ENCODE assay signal across 11 mouse cellular contexts in the genomic region with DNA sequence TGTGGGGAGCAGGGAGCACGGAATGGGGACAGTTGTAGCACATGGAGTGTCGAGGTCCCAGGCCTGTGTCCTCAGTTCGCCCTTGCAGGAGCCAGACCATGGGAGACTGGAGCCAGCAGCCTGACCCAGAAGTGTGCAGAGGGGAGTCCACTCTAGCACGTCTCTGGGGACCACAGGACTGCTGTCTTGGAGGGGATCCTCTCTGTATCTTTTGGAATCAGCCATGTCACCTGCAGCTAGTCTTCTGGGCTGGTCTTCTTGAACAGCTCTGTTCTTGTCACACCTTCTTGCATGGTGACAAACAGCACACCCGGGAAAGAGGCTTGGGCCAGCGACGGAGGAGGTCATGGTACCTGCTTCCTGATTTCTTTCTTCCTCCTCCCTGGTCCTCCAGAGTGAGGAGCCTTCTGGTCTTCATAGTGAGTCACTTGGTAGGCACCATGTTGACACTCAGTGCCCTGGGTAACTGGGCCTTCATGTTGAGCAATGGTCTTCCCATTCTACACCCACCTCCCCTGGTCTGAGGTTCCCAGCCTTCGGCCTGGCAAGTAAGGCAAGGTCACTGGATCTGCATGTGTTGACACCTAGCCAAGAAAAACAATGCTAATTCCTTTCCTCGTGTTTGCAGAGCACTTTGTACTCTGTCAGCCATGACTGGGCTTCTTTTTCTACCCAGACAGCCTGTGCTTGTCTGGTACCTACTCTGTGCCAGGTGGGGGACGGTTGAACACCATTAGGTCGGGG. TPM values are rescaled to one million over a fixed set of nuclear protein-coding genes. Genes with fewer than 3 reads are reported as not detected.
DNase-seq lines count a peak whose midpoint lies in the region; ATAC-seq and TF ChIP-seq lines count a peak whose summit lies in the region.
"Had no signal": no experiment of that assay in that cellular context is flagged by ENCODE, and none has a peak within 500 bp of the region (broad histone marks: within the 10 kb centered on the region; RNA-seq: fewer than 3 reads in every experiment).

No protein-coding gene starts in this region.

- no peak for ATAC-seq in liver, embryonic 12.5 days
- no peak for ATAC-seq in liver, embryonic 11.5 days (replicated peaks; ENCODE audit: low FRiP score)
- peak; percentile 46 for ATAC-seq in lung, postnatal 0 days

- no peak overlapping the region for H3K4me3 ChIP-seq in liver, embryonic 12.5 days
- H3K4me3 ChIP-seq in liver, embryonic 11.5 days (ENCODE audit: low read depth, low read length): no peak overlapping the region
- no peak overlapping the region for H3K4me3 ChIP-seq in lung, postnatal 0 days (ENCODE audit: low read depth, low read length)
- H3K4me3 ChIP-seq: neural tube, embryonic 15.5 days had no signal

- H3K9me3 ChIP-seq in liver, embryonic 12.5 days (replicated peaks): no peaks in the 10 kb centered on the region
- no peaks in the 10 kb centered on the region for H3K9me3 ChIP-seq in liver, embryonic 11.5 days (ENCODE audit: control insufficient read depth, low read length)
- no peaks in the 10 kb centered on the region for H3K9me3 ChIP-seq in lung, postnatal 0 days (ENCODE audit: low read length)
- H3K9me3 ChIP-seq: neural tube, embryonic 15.5 days had no signal

- H3K36me3 ChIP-seq in liver, embryonic 12.5 days: peaks cover 33% of the 10 kb centered on the region
- H3K36me3 ChIP-seq in liver, embryonic 11.5 days (ENCODE audit: control insufficient read depth, insufficient read depth, low read length): no peaks in the 10 kb centered on the region
- no peaks in the 10 kb centered on the region for H3K36me3 ChIP-seq in lung, postnatal 0 days (ENCODE audit: insufficient read depth, low read length)

- DNase-seq in liver, embryonic 11.5 days (ENCODE audit: low spot score): no peak
- peak; percentile 96 for DNase-seq in fat pad, adult 2 months (ENCODE audit: extremely low read depth, low read depth, low spot score)
- peak; percentile 71 for DNase-seq in lung, postnatal 0 days (ENCODE audit: low spot score)
- DNase-seq in urinary bladder, postnatal 14 days (ENCODE audit: low spot score): no peak
- DNase-seq in ovary, postnatal 14 days (ENCODE audit: low spot score): no peak
- no peak for DNase-seq in embryo, embryonic 10 days (ENCODE audit: low spot score)
- DNase-seq: left cerebral cortex, postnatal 4 days; midbrain, embryonic 14.5 days; right cerebral cortex, postnatal 4 days had no signal

- H3K27ac ChIP-seq in liver, embryonic 12.5 days: 0 out of 2 replicates have a peak overlapping the region, but pooled peaks have one; percentile 14
- H3K27ac ChIP-seq in liver, embryonic 11.5 days (ENCODE audit: low read depth, low read length): no peak overlapping the region
- peak overlapping the region; percentile 43; the same call in 1 of the 2 replicates for H3K27ac ChIP-seq in lung, postnatal 0 days (ENCODE audit: low read length)
- H3K27ac ChIP-seq: neural tube, embryonic 15.5 days had no signal

- H3K9ac ChIP-seq in liver, embryonic 12.5 days: no peak overlapping the region
- H3K9ac ChIP-seq in liver, embryonic 11.5 days (ENCODE audit: low read depth, low read length): no peak overlapping the region
- H3K9ac ChIP-seq in lung, postnatal 0 days (replicated peaks; ENCODE audit: low read depth): no peak overlapping the region
- H3K9ac ChIP-seq: neural tube, embryonic 15.5 days had no signal

- no peak overlapping the region for H3K4me2 ChIP-seq in liver, embryonic 12.5 days
- H3K4me2 ChIP-seq in liver, embryonic 11.5 days: no peak overlapping the region
- H3K4me2 ChIP-seq in lung, postnatal 0 days (replicated peaks; ENCODE audit: low read depth, low read length): no peak overlapping the region
- H3K4me2 ChIP-seq: neural tube, embryonic 15.5 days had no signal

- no peak for TF ChIP-seq EP300 in lung, postnatal 0 days (IDR thresholded peaks at IDR 0.05)

- WGBS in liver, embryonic 12.5 days (ENCODE audit: insufficient replicate concordance): 72% methylated on average over 11 of the region's 11 CpGs
- 78% methylated on average over 11 of the region's 11 CpGs for WGBS in liver, embryonic 11.5 days
- WGBS in lung, postnatal 0 days: 58% methylated on average over 11 of the region's 11 CpGs

- H3K4me1 ChIP-seq in liver, embryonic 12.5 days: peaks cover 25% of the 10 kb centered on the region
- H3K4me1 ChIP-seq in liver, embryonic 11.5 days (replicated peaks; ENCODE audit: control insufficient read depth, insufficient read depth, low read length): peaks cover 11% of the 10 kb centered on the region
- H3K4me1 ChIP-seq in lung, postnatal 0 days (ENCODE audit: insufficient read depth, low read depth, low read length): no peaks in the 10 kb centered on the region; the same call in 1 of the 2 replicates
- H3K4me1 ChIP-seq: neural tube, embryonic 15.5 days had no signal

- no peak for TF ChIP-seq CTCF in lung, postnatal 0 days (IDR thresholded peaks at IDR 0.05)

- H3K27me3 ChIP-seq in liver, embryonic 12.5 days (replicated peaks): no peaks in the 10 kb centered on the region
- H3K27me3 ChIP-seq in liver, embryonic 11.5 days (replicated peaks; ENCODE audit: control insufficient read depth, insufficient read depth, low read length): no peaks in the 10 kb centered on the region
- H3K27me3 ChIP-seq in lung, postnatal 0 days (replicated peaks; ENCODE audit: insufficient read depth, low read length): no peaks in the 10 kb centered on the region
- H3K27me3 ChIP-seq: neural tube, embryonic 15.5 days had no signal

RNA-seq across cellular contexts. Expression of a gene that starts 21.6 kb away (rescaled TPM):
- polyA plus RNA-seq in liver, embryonic 12.5 days (2016; fragmentation: Nextera tagmentation; extraction: Ambion mirVana): 15.3 and 17.0 TPM in 2 replicates
- polyA plus RNA-seq in liver, embryonic 11.5 days (2014; fragmentation: Nextera tagmentation; extraction: Ambion mirVana): 14.1 and 14.3 TPM in 2 replicates
- 14.2 and 16.4 TPM in 2 replicates for polyA plus RNA-seq in lung, postnatal 0 days (2015; fragmentation: Nextera tagmentation; extraction: Ambion mirVana)

RNA-seq across cellular contexts. Expression of a gene that starts 38.6 kb away (rescaled TPM):
- 47.5 and 51.3 TPM in 2 replicates for polyA plus RNA-seq in liver, embryonic 12.5 days (2016; fragmentation: Nextera tagmentation; extraction: Ambion mirVana)
- polyA plus RNA-seq in liver, embryonic 11.5 days (2014; fragmentation: Nextera tagmentation; extraction: Ambion mirVana): 71.9 and 76.9 TPM in 2 replicates
- 132 and 145 TPM in 2 replicates for polyA plus RNA-seq in lung, postnatal 0 days (2015; fragmentation: Nextera tagmentation; extraction: Ambion mirVana)

Comparison
In these comparisons a context has a peak if more than half of its experiments do, and no peak if none do; other contexts are left out.
1. DNase-seq: peak in fat pad, adult 2 months (single experiment) and lung, postnatal 0 days (single experiment); none in liver, embryonic 11.5 days (single experiment), urinary bladder, postnatal 14 days (single experiment), ovary, postnatal 14 days (single experiment) and embryo, embryonic 10 days (single experiment).